ENCODE assay signal across 8 mouse cellular contexts in genomic region chr1:136569626-136570297, GRCm38 (mm10). TPM values are rescaled to one million over a fixed set of nuclear protein-coding genes. Genes with fewer than 3 reads are reported as not detected.
A peak's percentile ranks its signal among the peaks of the same experiment; 100 is the strongest.
DNase-seq lines count a peak whose midpoint lies in the region; ATAC-seq and TF ChIP-seq lines count a peak whose summit lies in the region.

No protein-coding gene starts in this region.

- intact Hi-C loops in left cerebral cortex, adult 2 months (cut with DNase I), result no loop called here

- peak; percentile 70; the same call in 1 of the 2 replicates for TF ChIP-seq EP300 in ES-Bruce4 (IDR thresholded peaks at IDR 0.05; ENCODE audit: insufficient read depth, low read depth, low read length)
- TF ChIP-seq EP300 in liver, embryonic 14.5 days (IDR thresholded peaks at IDR 0.05; ENCODE audit: low read depth), result no peak

- TF ChIP-seq CTCF in ES-Bruce4 (IDR thresholded peaks at IDR 0.05; ENCODE audit: low read depth, low read length), result no peak
- no peak for TF ChIP-seq CTCF in intestine, postnatal 0 days (IDR thresholded peaks at IDR 0.05; ENCODE audit: low read depth)
- no peak for TF ChIP-seq CTCF in liver, embryonic 14.5 days (IDR thresholded peaks at IDR 0.05; ENCODE audit: low read depth)
- no peak for TF ChIP-seq CTCF in left cerebral cortex, adult 2 months (IDR thresholded peaks at IDR 0.05)

- H3K27ac ChIP-seq in ES-Bruce4 (ENCODE audit: insufficient read depth, low read length), result peak overlapping the region; percentile 100
- H3K27ac ChIP-seq in embryonic facial prominence, embryonic 10.5 days (replicated peaks), result peak overlapping the region; percentile 80
- no peak overlapping the region for H3K27ac ChIP-seq in intestine, postnatal 0 days (ENCODE audit: low read depth, low read length)
- no peak overlapping the region for H3K27ac ChIP-seq in liver, embryonic 14.5 days
- no peak overlapping the region for H3K27ac ChIP-seq in left cerebral cortex, adult 2 months

- DNase-seq in embryonic facial prominence, embryonic 10.5 days (ENCODE audit: low spot score), result peak; percentile 12
- DNase-seq in liver, embryonic 14.5 days (ENCODE audit: low read depth in 3 of 3, low spot score in 3 of 3), result no peak
- no peak for DNase-seq in left cerebral cortex, adult 2 months (ENCODE audit: extremely low spot score in 1 of 2, low spot score in 2 of 2)
- DNase-seq in ovary, adult 18-20 months (ENCODE audit: low spot score), result no peak
- no peak for DNase-seq in c-Kit-positive CD71-positive TER-119-positive erythroid progenitor cells, embryonic 14.5 days (ENCODE audit: low spot score)
- no peak for DNase-seq in thymus, postnatal 10 days (ENCODE audit: low spot score in 2 of 2)

- no peaks in the 10 kb centered on the region for H3K27me3 ChIP-seq in ES-Bruce4 (ENCODE audit: control insufficient read depth, insufficient read depth, low read length, poor library complexity, severe bottlenecking)
- H3K27me3 ChIP-seq in embryonic facial prominence, embryonic 10.5 days (replicated peaks; ENCODE audit: low read depth, poor library complexity, severe bottlenecking), result peaks cover 24% of the 10 kb centered on the region
- H3K27me3 ChIP-seq in intestine, postnatal 0 days (replicated peaks; ENCODE audit: control insufficient read depth, insufficient read depth, low read length), result no peaks in the 10 kb centered on the region
- no peaks in the 10 kb centered on the region for H3K27me3 ChIP-seq in liver, embryonic 14.5 days (ENCODE audit: control insufficient read depth, insufficient read depth, low read length)

- peak overlapping the region; percentile 72 for H3K9ac ChIP-seq in ES-Bruce4 (ENCODE audit: low read depth, poor library complexity, severe bottlenecking)
- H3K9ac ChIP-seq in intestine, postnatal 0 days (ENCODE audit: low read depth, low read length), result no peak overlapping the region
- H3K9ac ChIP-seq in liver, embryonic 14.5 days (replicated peaks), result no peak overlapping the region

- peak overlapping the region; percentile 72 for H3K4me3 ChIP-seq in ES-Bruce4 (ENCODE audit: low read depth, low read length)
- peak overlapping the region; percentile 45 for H3K4me3 ChIP-seq in embryonic facial prominence, embryonic 10.5 days
- no peak overlapping the region for H3K4me3 ChIP-seq in intestine, postnatal 0 days (ENCODE audit: low read depth, low read length)
- H3K4me3 ChIP-seq in liver, embryonic 14.5 days (ENCODE audit: insufficient read depth in 1 of 2, low read depth in 2 of 2, low read length in 2 of 2), result no peak overlapping the region
- H3K4me3 ChIP-seq in left cerebral cortex, adult 2 months, result no peak overlapping the region

- no peak for TF ChIP-seq POLR2A in ES-Bruce4 (IDR thresholded peaks at IDR 0.05; ENCODE audit: insufficient read depth, low read length)

- ATAC-seq in intestine, postnatal 0 days, result no peak
- no peak for ATAC-seq in liver, embryonic 14.5 days (ENCODE audit: insufficient read depth)

- H3K4me1 ChIP-seq in ES-Bruce4 (ENCODE audit: control insufficient read depth, insufficient read depth, low read length), result peaks cover 9% of the 10 kb centered on the region
- peaks cover 13% of the 10 kb centered on the region for H3K4me1 ChIP-seq in embryonic facial prominence, embryonic 10.5 days
- H3K4me1 ChIP-seq in intestine, postnatal 0 days (replicated peaks; ENCODE audit: control insufficient read depth, insufficient read depth, low read length), result no peaks in the 10 kb centered on the region
- H3K4me1 ChIP-seq in liver, embryonic 14.5 days (replicated peaks; ENCODE audit: control insufficient read depth in 2 of 2, insufficient read depth in 2 of 2, low read length in 1 of 2), result peaks cover 0 to 3% of the 10 kb centered on the region in 2 experiments; a peak in 2 of 4 replicates

- H3K4me2 ChIP-seq in intestine, postnatal 0 days (replicated peaks; ENCODE audit: low read depth), result 0 out of 2 replicates have a peak overlapping the region, but pooled peaks have one; percentile 9
- peak overlapping the region; percentile 36 for H3K4me2 ChIP-seq in liver, embryonic 14.5 days (ENCODE audit: low read depth)

- 31% methylated on average over 20 of the region's 20 CpGs for WGBS in embryonic facial prominence, embryonic 10.5 days
- WGBS in intestine, postnatal 0 days, result 47% methylated on average over 20 of the region's 20 CpGs
- WGBS in liver, embryonic 14.5 days (ENCODE audit: insufficient replicate concordance), result 46% methylated on average over 20 of the region's 20 CpGs

- no peaks in the 10 kb centered on the region for H3K9me3 ChIP-seq in ES-Bruce4 (replicated peaks; ENCODE audit: control insufficient read depth, insufficient read depth, low read length, poor library complexity, severe bottlenecking)
- H3K9me3 ChIP-seq in embryonic facial prominence, embryonic 10.5 days, result no peaks in the 10 kb centered on the region
- H3K9me3 ChIP-seq in intestine, postnatal 0 days (ENCODE audit: control insufficient read depth), result no peaks in the 10 kb centered on the region
- no peaks in the 10 kb centered on the region for H3K9me3 ChIP-seq in liver, embryonic 14.5 days (ENCODE audit: control insufficient read depth, low read length)

- no peaks in the 10 kb centered on the region for H3K36me3 ChIP-seq in ES-Bruce4 (ENCODE audit: control insufficient read depth, insufficient read depth, low read length, poor library complexity, severe bottlenecking)
- no peaks in the 10 kb centered on the region for H3K36me3 ChIP-seq in embryonic facial prominence, embryonic 10.5 days (replicated peaks)
- no peaks in the 10 kb centered on the region for H3K36me3 ChIP-seq in intestine, postnatal 0 days (ENCODE audit: control insufficient read depth, insufficient read depth)
- no peaks in the 10 kb centered on the region for H3K36me3 ChIP-seq in liver, embryonic 14.5 days (replicated peaks; ENCODE audit: control insufficient read depth, insufficient read depth, low read depth)

RNA-seq across cellular contexts. Expression of gene Zfp281, which starts 54.9 kb away (rescaled TPM):
- polyA plus RNA-seq in ES-Bruce4 (2011; ENCODE audit: insufficient read depth, insufficient read length, low read depth, missing spikeins), result 94.4 and 98.1 TPM in 2 replicates
- 32.8 and 33.0 TPM in 2 replicates for polyA plus RNA-seq in embryonic facial prominence, embryonic 10.5 days (2016; fragmentation: Nextera tagmentation; extraction: Ambion mirVana)
- 6.8 and 7.2 TPM in 2 replicates for polyA plus RNA-seq in intestine, postnatal 0 days (2015; fragmentation: Nextera tagmentation; extraction: Ambion mirVana)
- 2.3 and 2.9 TPM in 2 replicates for polyA plus RNA-seq in liver, embryonic 14.5 days (2012; rRNA removed)
- polyA plus RNA-seq in liver, embryonic 14.5 days (2014; fragmentation: Nextera tagmentation; extraction: Ambion mirVana), result 6.7 and 7.1 TPM in 2 replicates
- total RNA-seq in left cerebral cortex, adult 2 months (2021), result 10 to 100 TPM; 34.6 to 38.6 TPM

Comparison
In these comparisons a context has a peak if more than half of its experiments do, and no peak if none do; other contexts are left out.
1. H3K27ac ChIP-seq: peak in ES-Bruce4 (single experiment) and embryonic facial prominence, embryonic 10.5 days (single experiment); none in intestine, postnatal 0 days (single experiment), liver, embryonic 14.5 days (single experiment) and left cerebral cortex, adult 2 months (single experiment).
2. H3K4me3 ChIP-seq: peak in ES-Bruce4 (single experiment) and embryonic facial prominence, embryonic 10.5 days (single experiment); none in intestine, postnatal 0 days (single experiment), liver, embryonic 14.5 days (0 of 2) and left cerebral cortex, adult 2 months (single experiment).